Mouse (Mus musculus): ENCODE measurements at regions not wholly inside any gene's neighbourhood (a gene's known extent, or its start where the extent isn't known, plus 50 kb on each side); places are given as distances from the start of the nearest gene placed in this dataset.

DNA sequence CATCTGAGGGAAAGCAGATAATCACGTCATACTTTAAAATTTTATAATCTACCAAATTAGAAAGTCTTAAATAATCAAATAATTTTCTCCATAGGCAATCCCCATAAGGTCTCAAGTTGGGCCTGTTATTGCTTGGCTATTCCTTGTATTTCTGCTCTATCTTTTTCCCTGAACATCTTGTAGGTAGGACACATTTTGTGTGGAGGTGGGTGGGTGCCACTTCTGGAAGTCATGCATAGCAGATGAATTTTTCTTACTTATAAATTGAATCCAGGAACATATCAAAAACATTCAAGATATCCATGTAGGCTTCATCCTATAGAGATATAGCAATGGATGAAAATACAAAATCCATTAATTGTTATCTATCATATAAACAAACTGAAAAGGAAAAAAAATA is 1418.7 kb downstream of the Cdh11 start:
- no peak for DNase-seq (ENCODE audit: low read depth, low spot score)

DNA sequence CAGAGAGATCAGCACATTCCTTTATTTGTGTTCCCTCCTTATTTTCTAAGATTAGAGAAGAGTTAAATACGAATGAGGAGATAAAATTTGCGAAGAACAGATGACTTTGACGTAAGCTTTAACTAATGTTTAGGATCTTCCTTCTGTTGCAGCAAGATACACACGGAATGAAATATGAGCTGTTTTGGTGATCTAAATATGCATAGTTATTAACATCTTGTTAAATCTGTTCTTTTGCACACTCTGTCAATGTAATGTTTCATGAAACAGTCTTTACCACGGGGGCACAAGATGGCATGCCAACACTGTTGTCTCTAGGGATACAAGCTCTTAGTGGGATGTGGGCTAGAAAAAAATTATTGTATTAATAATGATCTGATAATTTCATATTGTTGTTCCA is 1434.6 kb downstream of the Cdh11 start:
- no peak for DNase-seq (ENCODE audit: low read depth, low spot score)

DNA sequence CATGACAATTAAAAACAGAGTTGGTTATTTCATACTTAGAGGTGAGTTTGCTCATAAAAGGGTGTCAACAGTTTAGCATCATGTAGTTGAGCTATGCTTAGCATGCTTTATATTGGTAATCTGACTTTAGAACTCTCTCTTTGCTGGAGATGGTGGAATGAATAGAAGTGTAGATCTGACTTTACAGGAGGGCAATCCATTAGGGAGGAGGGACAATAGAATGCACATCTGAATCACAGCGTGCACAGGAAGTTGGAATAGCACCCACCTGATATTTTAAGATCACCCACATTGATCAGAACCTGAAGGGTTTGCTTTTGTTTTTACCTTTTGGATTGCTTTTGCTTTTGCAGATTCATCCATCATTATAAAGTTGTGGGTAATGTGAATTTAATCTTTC is 1435.7 kb downstream of the Cdh11 start:
- DNase-seq (ENCODE audit: low read depth, low spot score): peak; percentile 14

DNA sequence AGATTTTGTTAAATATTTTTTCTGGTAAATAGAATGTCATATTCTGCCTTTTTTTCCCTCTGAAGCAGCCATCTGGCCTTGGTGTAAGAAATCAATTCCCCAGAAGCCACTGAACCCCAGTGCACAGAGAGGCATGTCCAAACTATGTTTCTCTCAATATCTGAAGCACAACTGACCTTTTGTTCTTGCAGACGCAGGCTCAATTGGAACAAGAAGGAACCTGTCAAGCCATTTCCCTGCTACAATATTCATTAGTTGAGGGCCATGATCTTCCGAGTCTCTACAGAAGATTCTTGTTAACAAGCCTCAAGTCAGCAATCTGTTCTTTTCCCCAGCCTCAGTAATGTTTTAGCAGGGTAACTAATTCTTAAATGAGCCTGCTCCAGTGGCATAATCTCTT is 1456.2 kb downstream of the Cdh11 start:
- no peak for DNase-seq (ENCODE audit: low read depth, low spot score)

DNA sequence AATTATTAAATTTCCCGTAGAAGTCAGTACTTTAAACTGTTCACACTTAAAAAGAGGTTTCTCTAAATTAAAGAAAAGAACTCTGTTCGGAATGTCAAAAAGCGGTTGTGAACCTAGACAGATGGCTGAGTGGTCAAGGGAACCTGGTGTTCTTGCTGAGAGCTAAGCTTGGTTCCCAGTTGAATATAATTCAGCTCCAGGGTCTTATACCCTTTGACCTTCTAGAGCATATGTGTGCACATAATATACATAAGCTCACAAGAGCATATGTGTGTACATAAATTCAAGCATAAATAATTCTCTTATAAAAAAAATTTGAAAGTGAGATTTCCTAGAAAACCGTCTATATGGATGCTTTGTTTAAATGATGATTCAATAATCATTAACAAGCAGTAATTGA is 1456.7 kb downstream of the Cdh11 start:
- no peak for DNase-seq (ENCODE audit: low read depth, low spot score)

DNA sequence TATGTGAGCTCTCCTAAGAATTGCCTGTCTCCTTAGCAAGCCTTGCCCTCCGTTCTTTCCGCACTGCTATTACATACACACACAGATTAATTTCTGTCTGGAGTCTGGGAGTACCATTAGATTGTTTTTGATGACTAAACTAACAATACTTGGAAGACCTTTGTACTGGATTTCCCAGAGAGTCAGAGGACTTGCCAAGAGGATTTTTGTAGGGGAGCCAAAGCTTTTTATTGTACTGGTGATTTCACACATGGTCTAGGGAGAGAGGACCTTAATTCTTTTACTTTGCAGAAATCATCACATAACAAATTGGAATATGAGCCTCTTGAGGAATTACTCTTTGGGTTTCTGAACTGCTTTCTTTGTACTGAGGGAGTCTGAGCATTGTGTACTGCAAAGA is 1486.9 kb downstream of the Cdh11 start:
- no peak for DNase-seq (ENCODE audit: low read depth, low spot score)

DNA sequence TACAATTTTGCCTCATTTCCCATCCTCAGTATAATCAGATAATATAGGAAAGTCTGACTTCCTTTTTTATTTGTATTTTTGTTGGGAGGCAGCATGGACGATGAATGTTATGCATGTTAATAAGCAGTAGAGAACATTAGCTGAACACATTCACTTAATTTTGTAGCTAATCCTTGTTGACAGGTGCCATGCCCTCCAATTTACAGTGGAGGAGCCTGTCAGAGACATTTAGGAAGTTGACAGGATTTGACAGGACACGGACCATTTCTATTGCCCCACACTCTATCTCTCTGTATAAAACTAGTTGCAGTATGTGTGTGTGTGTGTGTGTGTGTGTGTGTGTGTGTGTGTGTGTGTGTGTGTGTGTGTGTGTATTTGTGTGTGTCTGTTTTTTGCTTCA is 1495.4 kb downstream of the Cdh11 start:
- DNase-seq (ENCODE audit: low read depth, low spot score): no peak

DNA sequence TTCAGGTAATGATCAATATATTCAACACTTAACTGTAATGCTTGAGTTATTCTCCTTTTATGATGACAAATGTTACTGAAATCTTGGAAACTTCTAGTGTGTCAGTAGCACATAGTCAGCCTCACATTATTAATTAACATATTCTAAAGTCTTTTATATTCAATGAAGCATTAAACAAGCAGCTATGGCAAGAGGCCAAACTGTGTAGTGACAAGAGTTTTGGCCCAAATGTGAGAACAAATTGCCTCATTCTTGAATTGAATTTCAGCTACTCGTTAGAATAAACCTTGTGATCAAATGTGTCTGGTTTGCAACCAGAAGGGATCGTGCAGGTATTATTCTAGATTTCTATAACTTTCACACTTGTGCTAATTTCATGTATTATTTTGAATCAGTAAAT is 1542.8 kb downstream of the Cdh11 start:
- no peak for DNase-seq (ENCODE audit: low read depth, low spot score)

DNA sequence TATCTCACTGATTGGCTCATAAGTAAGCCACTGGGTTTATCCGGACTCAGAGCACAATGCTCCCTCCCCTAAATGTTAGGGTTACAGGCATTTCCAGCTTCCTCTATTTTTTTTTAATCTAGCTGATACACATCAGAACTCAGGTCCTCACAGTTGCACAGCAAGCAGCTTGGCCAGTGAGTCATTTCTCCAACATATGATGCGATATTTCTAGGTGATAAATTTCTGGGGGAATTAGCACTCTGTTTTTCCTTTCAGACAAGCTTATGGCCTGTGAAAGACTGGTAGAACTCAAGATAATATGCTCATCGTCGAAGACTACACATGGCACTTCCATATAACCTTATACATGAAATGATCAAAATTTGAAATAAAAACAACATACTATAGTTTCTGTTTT is 1543.6 kb downstream of the Cdh11 start:
- DNase-seq (ENCODE audit: low read depth, low spot score): no peak

DNA sequence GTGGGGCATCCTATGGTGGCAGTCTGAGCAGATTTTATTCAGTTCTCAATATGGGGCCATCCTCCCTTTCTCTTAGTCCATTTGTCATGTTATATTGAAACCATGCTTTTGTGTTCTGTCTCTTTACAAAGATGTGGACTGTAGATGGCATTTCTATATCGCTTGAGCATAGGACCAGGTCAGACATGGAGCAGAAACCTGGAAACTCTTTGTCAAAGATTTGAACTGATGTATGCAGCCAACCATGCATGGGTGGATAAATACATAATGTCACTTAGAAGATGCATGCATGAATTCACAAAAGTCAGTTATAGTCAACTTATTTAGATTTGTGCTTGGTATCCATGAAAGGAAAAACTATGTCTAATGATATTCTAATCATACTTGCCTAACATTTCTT is 1587.5 kb downstream of the Cdh11 start:
- no peak for DNase-seq (ENCODE audit: low read depth, low spot score)

DNA sequence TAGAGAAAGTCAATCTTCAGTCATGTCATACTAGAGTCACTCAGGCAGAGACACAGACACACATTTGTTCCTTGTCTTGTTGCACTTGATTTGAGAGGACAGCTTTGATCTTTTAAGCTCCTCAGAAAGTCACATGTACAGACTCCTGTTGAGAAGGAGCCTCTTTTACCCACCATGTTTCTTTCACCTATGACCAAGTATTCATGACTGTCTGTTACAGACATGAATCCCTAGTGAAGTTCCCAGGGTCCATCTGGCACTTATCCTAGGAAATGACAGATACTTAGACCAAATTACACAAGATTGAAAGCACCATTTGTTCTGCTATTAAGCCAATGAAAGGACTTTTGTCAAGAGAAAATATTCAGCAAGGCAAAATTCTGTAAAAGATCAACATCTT is 1588.7 kb downstream of the Cdh11 start:
- DNase-seq (ENCODE audit: low read depth, low spot score): no peak

DNA sequence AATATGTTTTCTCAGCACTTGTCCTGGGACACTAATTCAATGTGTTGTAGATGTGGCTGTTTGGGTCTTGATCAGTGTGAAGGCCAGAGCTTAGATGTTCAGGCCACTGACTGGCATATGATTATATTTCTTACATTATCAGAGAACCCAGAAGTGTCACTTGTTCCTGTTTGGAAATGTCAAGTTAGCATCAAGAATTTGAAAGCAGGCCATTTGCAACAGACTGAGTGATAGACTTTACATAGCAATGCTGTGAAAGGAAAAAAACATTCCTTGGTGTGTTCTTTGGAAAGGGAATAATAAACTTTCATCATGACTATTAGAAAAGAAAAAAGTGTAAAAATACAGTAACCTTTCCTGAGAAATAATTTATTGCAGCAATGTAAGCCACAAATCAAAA is 1596.9 kb downstream of the Cdh11 start:
- DNase-seq (ENCODE audit: low read depth, low spot score): no peak

DNA sequence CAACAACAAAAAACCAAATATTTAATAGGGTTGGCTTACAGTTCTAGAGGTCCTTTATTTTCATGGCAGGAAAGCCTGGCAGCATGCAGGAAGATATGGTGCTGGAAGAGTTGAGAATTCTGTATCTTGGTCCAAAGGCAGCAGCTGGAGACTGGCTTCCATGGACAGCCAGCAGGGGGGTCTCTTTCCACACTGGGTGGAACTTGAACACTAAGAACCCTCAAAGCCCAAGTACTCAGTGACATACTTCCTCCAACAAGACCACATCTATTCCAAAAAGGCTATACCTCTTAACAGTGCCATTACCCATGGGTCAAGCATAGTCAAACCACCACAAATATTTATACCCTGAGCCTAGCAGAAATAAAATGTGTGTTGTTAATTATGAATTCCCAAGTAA is 1630.5 kb downstream of the Cdh11 start:
- DNase-seq (ENCODE audit: low read depth, low spot score): peak; percentile 59
